Mouse (Mus musculus) myocyte (in vitro differentiated cells): ENCODE results near the gene Gdf1.

Experiments
- CEBPB ChIP-seq: IDR thresholded peaks from 2 replicates; pipeline ENCODE4 v1.6.1; 2011; ENCODE audit warnings: mild to moderate bottlenecking, moderate library complexity; ENCODE audit not compliant: poor library complexity, insufficient read depth, severe bottlenecking
- E2F4 ChIP-seq: IDR thresholded peaks from one replicate; pipeline ENCODE4 v1.6.1; 2011; ENCODE audit warnings: mild to moderate bottlenecking, control low read depth, moderate library complexity; ENCODE audit not compliant: insufficient read depth
- MAX ChIP-seq: IDR thresholded peaks from one replicate; pipeline ENCODE4 v1.6.1; 2011; ENCODE audit warnings: low read depth, mild to moderate bottlenecking, control low read depth
- MYOD1 ChIP-seq, 3 experiments: IDR thresholded peaks; one replicate each; pipeline ENCODE4 v1.6.1; 2011; ENCODE audit warnings: control low read depth in 2 of 3, low read depth in 2 of 3, mild to moderate bottlenecking in 2 of 3, moderate library complexity in 1 of 3; ENCODE audit not compliant: insufficient read length in 2 of 3, control insufficient read depth in 1 of 3
- MYOG ChIP-seq, 3 experiments: IDR thresholded peaks; one replicate each; pipeline ENCODE4 v1.6.1; 2011; ENCODE audit warnings: control low read depth in 2 of 3, low read depth in 2 of 3, mild to moderate bottlenecking in 2 of 3; ENCODE audit not compliant: insufficient read length in 2 of 3, control insufficient read depth in 1 of 3, insufficient read depth in 1 of 3
- POLR2A ChIP-seq: IDR thresholded peaks from one replicate; pipeline ENCODE4 v1.6.1; 2011; ENCODE audit warnings: low read depth, mild to moderate bottlenecking, control low read depth, moderate library complexity; ENCODE audit not compliant: insufficient read length
- POLR2AphosphoS2 ChIP-seq: IDR thresholded peaks from one replicate; pipeline ENCODE4 v1.6.1; 2011; ENCODE audit warnings: low read depth, control low read depth; ENCODE audit not compliant: insufficient read length
- REST ChIP-seq: IDR thresholded peaks from one replicate; pipeline ENCODE4 v1.6.1; 2011; ENCODE audit warnings: mild to moderate bottlenecking, control low read depth, moderate library complexity; ENCODE audit not compliant: insufficient read depth, insufficient read length
- SRF ChIP-seq: IDR thresholded peaks from one replicate; pipeline ENCODE4 v1.6.1; 2011; ENCODE audit warnings: low read depth; ENCODE audit not compliant: control insufficient read depth, insufficient read length
- TCF12 ChIP-seq: IDR thresholded peaks from one replicate; pipeline ENCODE4 v1.6.1; 2011; ENCODE audit warnings: mild to moderate bottlenecking, control low read depth; ENCODE audit not compliant: poor library complexity, insufficient read depth, severe bottlenecking
- TCF3 ChIP-seq: IDR thresholded peaks from one replicate; pipeline ENCODE4 v1.6.1; 2011; ENCODE audit warnings: low read depth, control low read depth; ENCODE audit not compliant: insufficient read length
- USF1 ChIP-seq: IDR thresholded peaks from one replicate; pipeline ENCODE4 v1.6.1; 2011; ENCODE audit warnings: low read depth, mild to moderate bottlenecking, control low read depth, moderate library complexity

GRCm38 (mm10) chr8:70366588-70366987 is 37.0 kb downstream of the Gdf1 start:
- TF ChIP-seq POLR2A: no peak
- no peak for TF ChIP-seq CEBPB
- no peak for TF ChIP-seq MYOG (IDR thresholded peaks at IDR 0.05; ENCODE audit: control insufficient read depth in 1 of 3, insufficient read depth in 1 of 3, insufficient read length in 2 of 3, low read depth in 2 of 3)
- no peak for TF ChIP-seq TCF12
- no peak for TF ChIP-seq SRF
- no peak for TF ChIP-seq E2F4
- TF ChIP-seq TCF3: no peak
- no peak for TF ChIP-seq MAX
- no peak for TF ChIP-seq POLR2AphosphoS2
- no peak for TF ChIP-seq USF1
- no peak for TF ChIP-seq REST
- TF ChIP-seq MYOD1 (IDR thresholded peaks at IDR 0.05; ENCODE audit: control insufficient read depth in 1 of 3, insufficient read length in 2 of 3, low read depth in 2 of 3): no peak
